Mouse (Mus musculus) urinary bladder, postnatal 14 days (tissue): ENCODE results near the gene Ublcp1.
"Not testable (repeated sequence)": the region's sequence is repeated elsewhere in the genome, so short reads cannot be mapped to it uniquely, and the experiment has no call there.

Source experiments
- DNase-seq: peaks from one replicate; pipeline ENCODE4 v3.0.0; 2021; ENCODE audit warnings: low spot score

Ublcp1 gene

GRCm38 (mm10) chr11:44494643-44495323 is 24.5 kb upstream of the Ublcp1 start:
- DNase-seq: no peak

- no peak for DNase-seq
Measured at GRCm38 (mm10) chr11:44489117-44489516, 18.8 kb upstream of the Ublcp1 start.

- no peak for DNase-seq
Measured at GRCm38 (mm10) chr11:44485089-44485736, 14.9 kb upstream of the Ublcp1 start.

- DNase-seq: no peak
Measured at GRCm38 (mm10) chr11:44480246-44480645, 9.9 kb upstream of the Ublcp1 start.

- no peak for DNase-seq
Measured at GRCm38 (mm10) chr11:44478382-44478781, 8.1 kb upstream of the Ublcp1 start.

GRCm38 (mm10) chr11:44476445-44476844 is 6.1 kb upstream of the Ublcp1 start:
- no peak for DNase-seq

- no peak for DNase-seq
Measured at GRCm38 (mm10) chr11:44475467-44475866, 5.2 kb upstream of the Ublcp1 start.

- no peak for DNase-seq
Measured at GRCm38 (mm10) chr11:44471337-44471995, 1.2 kb upstream of the Ublcp1 start.

- no peak for DNase-seq
Measured at GRCm38 (mm10) chr11:44469646-44470431, 459 bp downstream of the Ublcp1 start.

GRCm38 (mm10) chr11:44468306-44468790 is 1.9 kb downstream of the Ublcp1 start:
- DNase-seq: no peak

GRCm38 (mm10) chr11:44466949-44467442 is 3.3 kb downstream of the Ublcp1 start:
- no peak for DNase-seq

GRCm38 (mm10) chr11:44461493-44461892 is 8.8 kb downstream of the Ublcp1 start:
- DNase-seq: no peak

- peak; percentile 53 for DNase-seq
Measured at GRCm38 (mm10) chr11:44453423-44453822, 16.9 kb downstream of the Ublcp1 start.

GRCm38 (mm10) chr11:44452016-44452415 is 18.3 kb downstream of the Ublcp1 start:
- DNase-seq: not testable (repeated sequence)

GRCm38 (mm10) chr11:44451046-44451445 is 19.3 kb downstream of the Ublcp1 start:
- DNase-seq: no peak

- no peak for DNase-seq
Measured at GRCm38 (mm10) chr11:44437786-44438185, 32.5 kb downstream of the Ublcp1 start.

GRCm38 (mm10) chr11:44430036-44430435 is 40.3 kb downstream of the Ublcp1 start:
- DNase-seq: no peak

GRCm38 (mm10) chr11:44427951-44428350 is 42.3 kb downstream of the Ublcp1 start:
- no peak for DNase-seq

GRCm38 (mm10) chr11:44425626-44426025 is 44.7 kb downstream of the Ublcp1 start:
- DNase-seq: no peak

- DNase-seq: no peak
Measured at GRCm38 (mm10) chr11:44425006-44425405, 45.3 kb downstream of the Ublcp1 start.

- no peak for DNase-seq
Measured at GRCm38 (mm10) chr11:44423955-44424354, 46.3 kb downstream of the Ublcp1 start.

GRCm38 (mm10) chr11:44423261-44423660 is 47.0 kb downstream of the Ublcp1 start:
- DNase-seq: no peak
